Mouse (Mus musculus) brain, adult 2 months (tissue): Measurements from ENCODE around the gene Gm21746.
"Not testable (repeated sequence)": the region's sequence is repeated elsewhere in the genome, so short reads cannot be mapped to it uniquely, and the experiment has no call there.

Source experiments
- DNase-seq: peaks from one replicate; pipeline ENCODE4 v3.0.0; 2011; ENCODE audit warnings: low read depth, low spot score

The Gm21746 gene

DNA sequence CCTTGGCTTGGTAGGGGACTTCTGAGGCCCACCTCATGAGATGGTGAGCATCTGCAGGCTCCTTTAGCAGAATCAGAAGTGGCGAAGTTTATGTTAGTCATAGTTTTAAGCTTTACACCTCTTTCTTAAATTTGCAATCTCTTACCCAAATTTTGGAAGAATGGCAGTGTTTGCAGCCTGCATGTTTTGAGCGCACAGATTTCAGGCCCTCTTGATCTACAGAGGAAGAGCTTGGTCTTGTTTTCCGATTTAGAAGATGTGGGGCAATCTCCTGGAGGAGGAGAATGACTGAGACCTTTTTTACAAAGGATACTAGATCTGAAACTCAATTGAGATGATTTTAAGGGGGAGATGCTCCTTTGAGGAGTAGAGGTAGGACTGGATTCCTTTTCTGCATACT, at the start of gene Gm21746:
TSS of gene Gm21746 (minus strand) at position 101 of the 400 bp plus-strand sequence.
- not testable (repeated sequence) for DNase-seq

DNA sequence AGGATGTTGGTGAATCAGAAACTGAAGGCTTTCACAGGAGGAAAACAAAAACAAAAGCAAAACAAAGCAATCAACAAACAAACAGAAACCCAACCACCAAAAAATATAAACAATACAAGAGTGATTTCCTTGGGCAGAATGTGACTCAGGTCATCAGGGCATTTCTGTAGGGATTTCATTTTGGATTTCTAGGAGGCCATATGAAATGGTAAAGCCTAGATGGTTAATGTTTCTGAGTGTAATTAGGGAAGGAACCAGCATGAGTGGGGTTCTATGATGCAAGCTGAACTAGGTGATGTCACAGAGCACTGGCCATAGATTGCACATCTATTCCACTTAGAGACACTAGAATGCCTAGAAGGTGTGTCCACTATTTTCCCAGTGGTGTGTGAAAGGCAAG, 29.0 kb upstream of the Gm21746 start, which contains the start of gene Gm20873:
TSS of gene Gm20873 (plus strand) at position 301 of the 400 bp plus-strand sequence.
- not testable (repeated sequence) for DNase-seq
